8 mouse cellular contexts compared by ENCODE assay signal in genomic region chr9:21291022-21291787, GRCm38 (mm10). TPM values are rescaled to one million over a fixed set of nuclear protein-coding genes. Genes with fewer than 3 reads are reported as not detected.
DNase-seq lines count a peak whose midpoint lies in the region; ATAC-seq and TF ChIP-seq lines count a peak whose summit lies in the region.

Cdkn2d (minus strand) TSS chr9:21291407.

- peaks cover 2% of the 10 kb centered on the region; the same call in 1 of the 2 replicates for H3K36me3 ChIP-seq in embryonic facial prominence, embryonic 15.5 days
- H3K36me3 ChIP-seq in limb, embryonic 14.5 days (ENCODE audit: control insufficient read depth, insufficient read depth, low read length), result no peaks in the 10 kb centered on the region
- H3K36me3 ChIP-seq in midbrain, postnatal 0 days (ENCODE audit: insufficient read depth, low read length), result no peaks in the 10 kb centered on the region

- no peaks in the 10 kb centered on the region for H3K9me3 ChIP-seq in embryonic facial prominence, embryonic 15.5 days (replicated peaks)
- no peaks in the 10 kb centered on the region for H3K9me3 ChIP-seq in limb, embryonic 14.5 days (ENCODE audit: control insufficient read depth, low read length)
- H3K9me3 ChIP-seq in midbrain, postnatal 0 days (ENCODE audit: low read length), result no peaks in the 10 kb centered on the region

- H3K4me3 ChIP-seq in bone marrow, adult 2 months (replicated peaks; ENCODE audit: control insufficient read depth, low read depth, low read length), result peak within 1 kb of the TSS; percentile 87
- peak within 1 kb of the TSS; percentile 80 for H3K4me3 ChIP-seq in embryonic facial prominence, embryonic 15.5 days (replicated peaks)
- peak within 1 kb of the TSS; percentile 77 for H3K4me3 ChIP-seq in limb, embryonic 14.5 days (replicated peaks; ENCODE audit: low read length)
- H3K4me3 ChIP-seq in midbrain, postnatal 0 days (ENCODE audit: low read depth, low read length), result peak within 1 kb of the TSS; percentile 81

- peak within 1 kb of the TSS; percentile 66 for H3K9ac ChIP-seq in embryonic facial prominence, embryonic 15.5 days
- H3K9ac ChIP-seq in limb, embryonic 14.5 days (ENCODE audit: low read depth, low read length, severe bottlenecking), result peak within 1 kb of the TSS; percentile 71
- peak within 1 kb of the TSS; percentile 89 for H3K9ac ChIP-seq in midbrain, postnatal 0 days (replicated peaks; ENCODE audit: low read length, poor library complexity, severe bottlenecking)

- peak; percentile 97 for TF ChIP-seq POLR2A in bone marrow, adult 2 months (IDR thresholded peaks at IDR 0.05; ENCODE audit: borderline replicate concordance, control insufficient read depth, low read depth, low read length)
- TF ChIP-seq POLR2A in limb, embryonic 14.5 days (IDR thresholded peaks at IDR 0.05; ENCODE audit: borderline replicate concordance, extremely low read depth, insufficient read depth, insufficient read length), result peak; percentile 30; the same call in 1 of the 2 replicates

- no peaks in the 10 kb centered on the region for H3K27me3 ChIP-seq in embryonic facial prominence, embryonic 15.5 days
- H3K27me3 ChIP-seq in limb, embryonic 14.5 days (ENCODE audit: control insufficient read depth, insufficient read depth, low read length), result no peaks in the 10 kb centered on the region
- no peaks in the 10 kb centered on the region for H3K27me3 ChIP-seq in midbrain, postnatal 0 days (ENCODE audit: insufficient read depth, low read length)

- H3K4me2 ChIP-seq in embryonic facial prominence, embryonic 15.5 days (replicated peaks), result peak within 1 kb of the TSS; percentile 76
- H3K4me2 ChIP-seq in limb, embryonic 14.5 days (replicated peaks; ENCODE audit: low read depth, low read length, severe bottlenecking), result peak within 1 kb of the TSS; percentile 70
- peak within 1 kb of the TSS; percentile 59 for H3K4me2 ChIP-seq in midbrain, postnatal 0 days (ENCODE audit: low read depth, low read length, poor library complexity, severe bottlenecking)

- TF ChIP-seq CTCF in bone marrow, adult 2 months (IDR thresholded peaks at IDR 0.05; ENCODE audit: control insufficient read depth, insufficient read depth, low read length), result no peak
- peak; percentile 67 for TF ChIP-seq CTCF in midbrain, postnatal 0 days (IDR thresholded peaks at IDR 0.05)

- peak; percentile 100 for DNase-seq in 416B (ENCODE audit: low read depth)
- peak; percentile 100 for DNase-seq in heart, adult 8-10 months (ENCODE audit: low spot score)
- DNase-seq in kidney, adult 9 months, result peak; percentile 100
- DNase-seq in limb, embryonic 14.5 days (ENCODE audit: low spot score), result peak; percentile 100
- peak; percentile 100 for DNase-seq in midbrain, postnatal 0 days (ENCODE audit: low spot score)
- peak; percentile 99 for DNase-seq in spleen, postnatal 14 days (ENCODE audit: low spot score in 2 of 2)

- peak; percentile 97 for ATAC-seq in embryonic facial prominence, embryonic 15.5 days (ENCODE audit: insufficient number of reproducible peaks, low FRiP score, low TSS enrichment, low read depth)
- ATAC-seq in limb, embryonic 14.5 days (ENCODE audit: low FRiP score, low read depth), result peak; percentile 95
- peak; percentile 95 for ATAC-seq in midbrain, postnatal 0 days (ENCODE audit: low FRiP score)

- peaks cover 6% of the 10 kb centered on the region; the same call in 1 of the 2 replicates for H3K4me1 ChIP-seq in bone marrow, adult 2 months (ENCODE audit: control insufficient read depth, insufficient read depth, low read length)
- peaks cover 33% of the 10 kb centered on the region for H3K4me1 ChIP-seq in embryonic facial prominence, embryonic 15.5 days
- peaks cover 35% of the 10 kb centered on the region for H3K4me1 ChIP-seq in limb, embryonic 14.5 days (ENCODE audit: control insufficient read depth, insufficient read depth, low read length)
- peaks cover 19% of the 10 kb centered on the region; the same call in 1 of the 2 replicates for H3K4me1 ChIP-seq in midbrain, postnatal 0 days (ENCODE audit: insufficient read depth, low read length)

- under 1% methylated on average over 51 of the region's 51 CpGs for WGBS in bone marrow, adult 2 months
- under 1% methylated on average over 50 of the region's 51 CpGs for WGBS in embryonic facial prominence, embryonic 15.5 days
- WGBS in limb, embryonic 14.5 days, result under 1% methylated on average over 48 of the region's 51 CpGs
- 0% methylated on average over 44 of the region's 51 CpGs for WGBS in midbrain, postnatal 0 days

- H3K27ac ChIP-seq in bone marrow, adult 2 months (ENCODE audit: control insufficient read depth, insufficient read depth, low read depth, low read length, poor library complexity), result peak within 1 kb of the TSS; percentile 95
- H3K27ac ChIP-seq in embryonic facial prominence, embryonic 15.5 days (replicated peaks), result peak within 1 kb of the TSS; percentile 84
- H3K27ac ChIP-seq in limb, embryonic 14.5 days (replicated peaks; ENCODE audit: low read depth, low read length), result peak within 1 kb of the TSS; percentile 77
- peak within 1 kb of the TSS; percentile 85 for H3K27ac ChIP-seq in midbrain, postnatal 0 days (ENCODE audit: low read depth, low read length)

RNA-seq across cellular contexts. Expression of gene Cdkn2d, which starts in this region (rescaled TPM):
- polyA plus RNA-seq in bone marrow, adult 2 months (2011; ENCODE audit: insufficient read depth, insufficient read length, low replicate concordance, missing spikeins), result 84.1 and 99.0 TPM in 2 replicates
- polyA plus RNA-seq in embryonic facial prominence, embryonic 15.5 days (2015; fragmentation: Nextera tagmentation; extraction: Ambion mirVana), result 57.8 and 63.0 TPM in 2 replicates
- total RNA-seq in heart, adult 8-10 months (2022), result 10 to 100 TPM; 15.1 to 17.7 (median 16.7) TPM
- polyA plus RNA-seq in limb, embryonic 14.5 days (2012; rRNA removed), result 43.2 and 48.1 TPM in 2 replicates
- polyA plus RNA-seq in limb, embryonic 14.5 days (2014; fragmentation: Nextera tagmentation; extraction: Ambion mirVana), result 51.1 and 56.0 TPM in 2 replicates
- total RNA-seq in midbrain, postnatal 0 days (2014; rRNA removed), result 93.4 and 126 TPM in 2 replicates
- 141 and 146 TPM in 2 replicates for polyA plus RNA-seq in midbrain, postnatal 0 days (2015; fragmentation: Nextera tagmentation; extraction: Ambion mirVana)

Comparison
In these comparisons a context has a peak if more than half of its experiments do, and no peak if none do; other contexts are left out.
1. Peak in every context shown above with its lines: DNase-seq, ATAC-seq, H3K4me3 ChIP-seq and H3K27ac ChIP-seq.